7 mouse cellular contexts compared by ENCODE assay signal in genomic region chr12:98181729-98182128, GRCm38 (mm10).
DNase-seq lines count a peak whose midpoint lies in the region; ATAC-seq and TF ChIP-seq lines count a peak whose summit lies in the region.

No protein-coding gene starts in this region.

- H3K27ac ChIP-seq in ES-E14 (ENCODE audit: insufficient read depth, low read depth, low read length, poor library complexity, severe bottlenecking) = no peak overlapping the region
- H3K27ac ChIP-seq in embryonic facial prominence, embryonic 12.5 days = no peak overlapping the region
- H3K27ac ChIP-seq in heart, postnatal 0 days (ENCODE audit: low read depth) = no peak overlapping the region

- peaks cover 8% of the 10 kb centered on the region; the same call in 1 of the 2 replicates for H3K27me3 ChIP-seq in embryonic facial prominence, embryonic 12.5 days
- no peaks in the 10 kb centered on the region for H3K27me3 ChIP-seq in heart, postnatal 0 days (ENCODE audit: control insufficient read depth, insufficient read depth, low read length)

- no peak for ATAC-seq in embryonic facial prominence, embryonic 12.5 days (ENCODE audit: insufficient number of reproducible peaks, insufficient read depth, low FRiP score, low TSS enrichment)
- ATAC-seq in heart, postnatal 0 days (ENCODE audit: insufficient read depth, low read depth) = no peak

- no peak overlapping the region for H3K9ac ChIP-seq in ES-E14 (ENCODE audit: insufficient read depth, low read depth, low read length, poor library complexity, severe bottlenecking)
- no peak overlapping the region for H3K9ac ChIP-seq in embryonic facial prominence, embryonic 12.5 days
- no peak overlapping the region for H3K9ac ChIP-seq in heart, postnatal 0 days (replicated peaks; ENCODE audit: low read depth, low read length)

- H3K36me3 ChIP-seq in ES-E14 (ENCODE audit: control insufficient read depth, insufficient read depth, low read length, poor library complexity, severe bottlenecking) = no peaks in the 10 kb centered on the region
- H3K36me3 ChIP-seq in embryonic facial prominence, embryonic 12.5 days = no peaks in the 10 kb centered on the region
- no peaks in the 10 kb centered on the region for H3K36me3 ChIP-seq in heart, postnatal 0 days (replicated peaks; ENCODE audit: control insufficient read depth, insufficient read depth, low read length)

- peak; percentile 40 for DNase-seq in ES-E14 (ENCODE audit: low read depth, low spot score)
- peak; percentile 68 for DNase-seq in ZHBTc4 (ENCODE audit: low read depth, low spot score)
- DNase-seq in heart, postnatal 0 days (ENCODE audit: low spot score) = peak; percentile 76
- DNase-seq in layer of hippocampus, adult 11-12 months (ENCODE audit: low spot score) = peak; percentile 39
- DNase-seq in lung, postnatal 14 days = peak; percentile 44
- DNase-seq in right cerebral cortex, postnatal 25 days = peak; percentile 60

- H3K4me1 ChIP-seq in ES-E14 (ENCODE audit: control insufficient read depth in 2 of 2, insufficient read depth in 2 of 2, low read length in 2 of 2, poor library complexity in 1 of 2) = no peaks in the 10 kb centered on the region
- H3K4me1 ChIP-seq in embryonic facial prominence, embryonic 12.5 days = peaks cover 4% of the 10 kb centered on the region; the same call in 1 of the 2 replicates
- no peaks in the 10 kb centered on the region for H3K4me1 ChIP-seq in heart, postnatal 0 days (ENCODE audit: control insufficient read depth, insufficient read depth)

- H3K4me3 ChIP-seq in ES-E14 (ENCODE audit: insufficient read depth in 1 of 2, low read depth in 1 of 2, low read length in 2 of 2, poor library complexity in 1 of 2, severe bottlenecking in 1 of 2) = no peak overlapping the region
- H3K4me3 ChIP-seq in embryonic facial prominence, embryonic 12.5 days = no peak overlapping the region
- H3K4me3 ChIP-seq in heart, postnatal 0 days (ENCODE audit: low read depth, low read length) = no peak overlapping the region

- in situ Hi-C loops in ES-E14 (cut with MboI; ENCODE audit: low sequenced_read_pairs in 2 of 2, unreplicated experiment in 2 of 2) = no loop called here

- WGBS in embryonic facial prominence, embryonic 12.5 days = 13% methylated on average over 9 of the region's 9 CpGs
- WGBS in heart, postnatal 0 days = 16% methylated on average over 9 of the region's 9 CpGs

- TF ChIP-seq EP300 in heart, postnatal 0 days (IDR thresholded peaks at IDR 0.05; ENCODE audit: low read depth) = no peak

- no peaks in the 10 kb centered on the region for H3K9me3 ChIP-seq in ES-E14 (ENCODE audit: control insufficient read depth, insufficient read depth, low read depth, low read length)
- no peaks in the 10 kb centered on the region for H3K9me3 ChIP-seq in embryonic facial prominence, embryonic 12.5 days
- H3K9me3 ChIP-seq in heart, postnatal 0 days (replicated peaks; ENCODE audit: control insufficient read depth, low read length) = no peaks in the 10 kb centered on the region

- peak; percentile 69 for TF ChIP-seq CTCF in heart, postnatal 0 days (IDR thresholded peaks at IDR 0.05; ENCODE audit: low read depth)

- peak overlapping the region; percentile 26; the same call in 1 of the 2 replicates for H3K4me2 ChIP-seq in embryonic facial prominence, embryonic 12.5 days (replicated peaks)
- H3K4me2 ChIP-seq in heart, postnatal 0 days (ENCODE audit: low read depth, low read length) = peak overlapping the region; percentile 20; the same call in 1 of the 2 replicates

TF ChIP-seq in ES-E14, 5 proteins besides CTCF, POLR2A, EP300 and RAD21:
- TF ChIP-seq MAFK (IDR thresholded peaks at IDR 0.05; ENCODE audit: insufficient read depth, low read depth, low read length) (no peak), ZC3H11A (IDR thresholded peaks at IDR 0.05; ENCODE audit: borderline replicate concordance, low read depth, low read length) (peak; percentile 88), ZNF384 (IDR thresholded peaks at IDR 0.05; ENCODE audit: low read depth, low read length) (no peak), HCFC1 (IDR thresholded peaks at IDR 0.05; ENCODE audit: borderline replicate concordance, insufficient read depth, low read length) (no peak), CHD2 (IDR thresholded peaks at IDR 0.05; ENCODE audit: low read depth, low read length) (no peak)
